Mouse (Mus musculus): Measurements from ENCODE around the gene 7530416G11Rik. TPM values are rescaled to one million over a fixed set of nuclear protein-coding genes. Genes with fewer than 3 reads are reported as not detected.

The 7530416G11Rik gene
- not detected for total RNA-seq (2021)

DNA sequence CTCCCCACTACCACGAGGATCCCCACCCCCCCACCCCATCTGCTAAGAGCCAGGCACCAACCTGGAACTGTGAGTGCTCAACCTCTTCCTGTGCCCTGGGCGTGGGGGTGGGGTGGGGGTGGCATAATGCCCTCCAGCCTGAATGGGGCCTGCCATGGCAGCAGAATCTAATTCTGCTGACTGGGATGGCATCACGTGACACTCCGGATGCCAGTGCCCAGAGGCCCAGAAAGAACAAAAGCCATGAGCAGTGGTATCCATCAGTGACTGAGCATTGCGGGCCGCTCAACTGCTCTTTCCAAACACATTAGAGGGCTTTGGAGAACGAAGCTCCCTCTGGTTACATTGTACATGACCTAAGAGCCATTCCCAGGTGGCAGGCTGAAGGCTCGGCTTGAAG, at the start of gene 7530416G11Rik:
7530416G11Rik (minus strand) TSS at position 101 of the 400 bp plus-strand sequence.
- DNase-seq (ENCODE audit: low spot score), result no peak
- intact Hi-C loops (cut with DNase I), result no loop called here

DNA sequence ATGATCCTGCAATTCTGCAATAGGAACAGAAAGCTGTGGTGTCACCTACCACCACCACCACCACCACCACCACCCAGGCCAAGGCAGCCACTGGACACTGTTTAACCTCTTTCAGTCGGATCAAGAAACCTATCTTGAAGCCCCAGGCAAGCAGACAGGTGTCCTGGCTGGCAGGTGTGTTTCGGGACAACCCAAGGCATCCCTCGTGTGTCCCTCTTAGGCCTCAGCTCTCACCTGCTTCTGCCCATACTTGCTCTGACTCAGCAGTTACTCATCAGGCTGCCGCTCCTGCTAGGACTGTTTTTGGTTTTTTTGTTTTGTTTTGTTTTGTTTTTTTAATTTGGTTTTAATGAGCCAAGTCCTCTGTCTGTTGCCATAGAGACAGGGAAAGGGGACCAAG, 43.5 kb upstream of the 7530416G11Rik start:
- no peak for DNase-seq (ENCODE audit: low spot score)
- intact Hi-C loops (cut with DNase I), result no loop called here

DNA sequence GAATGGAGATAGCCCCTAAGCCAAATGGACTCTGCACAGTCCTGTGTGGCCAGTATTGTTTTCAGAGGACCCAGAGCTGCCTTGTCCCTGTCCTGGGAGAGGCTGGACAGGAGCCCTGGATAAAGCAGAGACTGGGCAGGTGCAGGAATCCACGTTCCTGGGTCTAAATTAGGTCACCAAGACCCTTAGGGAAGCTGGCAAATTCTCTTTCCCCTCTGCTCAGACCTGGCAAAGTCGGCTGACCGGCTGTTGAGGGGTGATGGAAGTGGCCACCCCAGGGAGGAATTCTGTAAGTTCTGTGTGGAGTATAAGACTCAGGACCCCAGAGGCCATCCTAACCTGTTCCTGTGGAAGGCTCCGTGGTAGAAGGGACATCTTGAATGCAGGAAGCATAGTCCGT, 42.3 kb upstream of the 7530416G11Rik start:
- DNase-seq (ENCODE audit: low spot score), result no peak
- intact Hi-C loops (cut with DNase I), result no loop called here

DNA sequence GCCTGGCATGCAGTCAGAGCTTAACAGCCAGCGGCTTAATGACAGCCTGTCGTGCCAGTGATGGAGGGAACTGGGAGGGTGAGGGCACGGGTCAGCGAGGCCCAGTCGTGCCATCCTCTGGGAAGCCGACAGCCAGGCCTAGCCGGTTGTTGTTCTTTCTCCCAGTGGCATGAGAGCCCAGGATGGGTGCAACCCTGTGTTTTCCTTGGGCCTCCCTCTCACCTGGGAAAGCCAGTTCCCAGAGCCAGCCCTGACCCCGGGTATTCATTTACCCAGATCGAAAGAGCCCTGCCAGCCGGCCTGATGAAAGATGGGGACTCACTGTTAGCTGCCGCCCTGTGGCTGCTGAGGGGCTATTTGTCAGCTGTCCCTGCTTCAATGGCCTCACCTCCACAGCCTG, 35.1 kb upstream of the 7530416G11Rik start:
- no peak for DNase-seq (ENCODE audit: low spot score)
- intact Hi-C loops (cut with DNase I), result no loop called here

DNA sequence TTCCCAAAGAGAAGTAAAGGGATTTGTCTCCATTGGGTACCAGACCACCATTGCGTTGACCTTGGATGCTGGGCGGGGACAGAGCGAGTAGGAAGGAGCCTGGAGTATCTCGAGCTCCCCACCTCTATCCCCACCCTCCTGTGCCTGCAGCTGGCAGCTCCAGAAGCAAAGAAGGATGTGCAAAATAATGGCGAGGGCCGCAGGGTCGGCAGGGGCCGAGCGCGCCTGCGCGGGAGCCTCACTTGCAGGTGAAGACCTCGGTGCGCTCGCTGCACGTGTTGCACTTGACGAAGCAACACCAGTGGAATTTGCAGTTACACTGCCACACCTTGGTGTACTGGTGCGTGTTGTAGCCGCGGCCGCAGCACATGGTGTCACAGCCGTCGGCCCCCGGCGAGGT, 34.1 kb upstream of the 7530416G11Rik start:
- intact Hi-C loops (cut with DNase I), result no loop called here
- DNase-seq (ENCODE audit: low spot score), result no peak

DNA sequence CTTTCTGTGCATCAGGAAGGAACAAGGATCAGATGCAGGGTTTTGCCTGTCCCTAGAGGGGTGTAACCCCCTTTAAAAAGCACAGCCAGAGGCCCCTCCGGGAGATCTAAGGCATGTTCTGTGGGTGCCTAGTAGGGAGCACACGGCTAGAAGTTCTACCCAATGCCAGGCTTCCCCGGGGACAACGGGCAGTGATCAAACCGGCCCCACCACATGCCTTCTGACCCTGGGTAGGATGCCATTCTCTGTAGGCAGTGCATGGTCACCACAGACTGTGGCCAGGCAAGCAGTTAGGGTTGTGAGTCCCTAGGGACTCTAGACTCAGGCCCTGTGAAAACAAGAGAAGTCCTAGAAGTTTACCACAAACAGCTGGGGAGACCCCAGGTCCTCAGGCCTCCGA, 31.6 kb upstream of the 7530416G11Rik start:
- DNase-seq (ENCODE audit: low spot score), result no peak
- intact Hi-C loops (cut with DNase I), result no loop called here

DNA sequence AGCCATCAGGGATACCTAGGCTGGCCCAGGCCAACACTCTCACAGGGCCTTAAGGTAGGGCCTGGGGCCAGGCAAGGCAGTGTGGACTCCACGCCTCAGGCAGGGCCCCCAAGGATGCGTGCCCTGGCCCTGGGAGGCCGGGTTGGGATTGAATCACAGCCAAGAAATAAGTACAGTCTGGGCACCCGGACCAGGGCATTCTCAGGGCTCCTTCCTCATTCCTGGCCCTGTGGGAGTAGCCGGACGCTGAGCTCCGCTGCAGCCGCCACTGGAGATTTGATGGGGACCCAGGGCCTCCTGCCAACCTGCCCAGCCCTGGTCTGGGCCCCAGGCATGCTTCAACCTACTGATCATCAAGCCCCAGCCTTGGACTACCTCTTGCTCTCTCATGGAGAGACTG, 31.2 kb upstream of the 7530416G11Rik start:
- DNase-seq (ENCODE audit: low spot score), result no peak
- intact Hi-C loops (cut with DNase I), result no loop called here

DNA sequence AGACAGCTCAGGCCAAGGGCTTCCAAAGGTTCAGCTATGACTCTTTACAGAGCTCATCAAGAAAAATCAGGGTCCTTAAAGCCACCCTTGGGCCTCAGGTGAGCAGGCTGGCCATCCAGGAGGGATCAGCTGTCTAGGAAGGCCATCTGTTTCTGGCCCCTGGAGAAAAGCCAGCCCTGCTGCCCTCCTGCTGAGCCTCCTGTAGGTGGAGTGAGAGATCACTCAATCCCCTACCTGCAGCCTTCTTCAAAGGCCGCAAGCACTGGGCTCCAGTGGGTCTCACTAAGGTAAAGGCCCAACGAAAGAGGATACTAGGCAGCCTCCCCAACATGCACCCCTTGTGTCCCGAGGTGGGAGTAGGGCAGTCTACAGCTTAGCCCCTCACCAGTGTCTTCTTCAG, 29.0 kb upstream of the 7530416G11Rik start:
- DNase-seq (ENCODE audit: low spot score), result no peak
- intact Hi-C loops (cut with DNase I), result no loop called here

- intact Hi-C loops (cut with DNase I), result no loop called here
- DNase-seq (ENCODE audit: low spot score), result no peak
Observed at GRCm38 (mm10) chr15:85529911-85530310, 26.9 kb upstream of the 7530416G11Rik start.

GRCm38 (mm10) chr15:85524404-85524950, 21.4 kb upstream of the 7530416G11Rik start:
- intact Hi-C loops (cut with DNase I), result no loop called here
- no peak for DNase-seq (ENCODE audit: low spot score)

DNA sequence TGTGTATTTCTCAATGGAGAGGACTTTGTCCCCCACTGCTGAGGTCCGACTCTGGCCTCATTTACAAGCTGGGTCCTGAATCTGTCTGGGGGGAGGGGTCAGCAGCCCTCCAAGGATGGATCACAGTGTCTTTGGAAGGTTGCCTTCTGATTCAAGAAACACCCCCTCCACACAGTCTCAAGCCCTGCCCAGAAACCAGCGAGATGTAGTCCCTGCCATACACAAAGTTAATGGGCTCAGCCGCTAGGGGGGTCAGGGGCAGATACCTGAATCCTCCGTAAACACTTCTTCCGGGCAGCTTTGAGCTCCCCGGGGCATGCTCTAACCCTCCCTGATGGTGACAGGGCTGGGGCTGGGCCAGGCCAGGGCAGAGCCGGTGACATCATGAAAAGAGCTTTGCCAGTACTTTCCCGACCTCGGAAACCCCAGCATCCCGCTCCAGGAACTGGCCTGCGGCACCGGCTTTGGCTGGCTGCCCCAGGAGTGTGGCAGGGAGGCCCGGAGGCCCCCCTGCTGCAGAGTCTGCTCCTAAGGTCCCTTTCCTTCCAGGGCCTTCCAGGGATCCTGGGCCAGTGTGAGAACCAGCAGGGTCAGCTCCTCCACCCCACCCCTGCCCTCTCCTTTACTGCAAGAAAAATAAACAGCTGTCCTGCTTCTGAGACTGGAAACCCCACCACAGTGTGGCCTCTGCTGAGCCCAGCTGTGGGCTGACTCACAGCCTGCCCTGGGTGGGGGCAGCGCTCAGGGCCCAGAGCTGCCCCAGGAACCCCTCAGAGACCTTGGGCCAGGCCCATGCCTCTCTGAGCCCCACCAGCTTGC, 20.4 kb upstream of the 7530416G11Rik start:
- intact Hi-C loops (cut with DNase I), result no loop called here
- peak; percentile 66 for DNase-seq (ENCODE audit: low spot score)

DNA sequence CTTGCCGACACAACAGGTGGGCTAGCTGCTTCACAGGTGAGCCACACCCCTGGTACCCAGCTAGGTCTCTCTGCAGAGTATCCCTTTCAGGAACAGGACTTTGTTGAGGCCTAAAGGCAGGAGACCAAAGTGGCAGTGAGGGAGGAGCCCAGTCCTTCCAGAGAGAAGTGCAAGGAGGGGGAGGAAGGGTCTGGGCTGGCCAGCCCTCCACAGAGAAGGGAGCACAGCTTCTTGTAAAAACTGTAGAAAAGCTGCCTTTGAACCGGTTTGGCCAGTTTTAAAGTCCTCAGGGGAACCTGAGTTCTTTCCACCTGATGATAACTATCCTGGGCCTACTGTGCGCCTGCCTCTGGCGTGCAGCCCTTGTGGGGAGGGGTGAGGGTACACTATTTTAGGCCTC, 16.4 kb upstream of the 7530416G11Rik start:
- DNase-seq (ENCODE audit: low spot score), result no peak
- intact Hi-C loops (cut with DNase I), result no loop called here

- intact Hi-C loops (cut with DNase I), result no loop called here
- DNase-seq (ENCODE audit: low spot score), result no peak
Observed at GRCm38 (mm10) chr15:85507370-85508014, 4.5 kb upstream of the 7530416G11Rik start.

- intact Hi-C loops (cut with DNase I), result no loop called here
- DNase-seq (ENCODE audit: low spot score), result no peak
Observed at GRCm38 (mm10) chr15:85506680-85507079, 3.7 kb upstream of the 7530416G11Rik start.

GRCm38 (mm10) chr15:85505118-85505925, 2.3 kb upstream of the 7530416G11Rik start:
- intact Hi-C loops (cut with DNase I), result no loop called here
- DNase-seq (ENCODE audit: low spot score), result no peak

DNA sequence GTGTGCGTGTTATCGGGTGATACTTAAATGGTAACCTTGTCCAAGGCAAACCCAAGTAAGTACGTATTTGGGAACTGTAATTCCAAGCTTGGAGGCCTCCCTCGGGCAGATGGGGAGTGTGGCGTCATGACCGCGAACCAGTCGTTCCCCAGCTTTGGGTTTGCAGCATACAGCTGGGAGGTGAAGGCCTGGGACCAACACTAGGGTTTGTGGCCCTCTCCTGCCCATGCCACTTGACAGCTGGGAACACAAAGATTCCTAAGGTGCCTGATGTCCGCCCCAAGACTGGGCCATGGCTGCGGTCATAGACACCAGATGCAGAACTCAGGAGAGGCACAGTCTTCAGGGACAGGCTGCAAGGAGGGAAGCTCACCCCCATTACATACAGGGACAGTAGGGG, 2.8 kb downstream of the 7530416G11Rik start:
- intact Hi-C loops (cut with DNase I), result no loop called here
- no peak for DNase-seq (ENCODE audit: low spot score)

DNA sequence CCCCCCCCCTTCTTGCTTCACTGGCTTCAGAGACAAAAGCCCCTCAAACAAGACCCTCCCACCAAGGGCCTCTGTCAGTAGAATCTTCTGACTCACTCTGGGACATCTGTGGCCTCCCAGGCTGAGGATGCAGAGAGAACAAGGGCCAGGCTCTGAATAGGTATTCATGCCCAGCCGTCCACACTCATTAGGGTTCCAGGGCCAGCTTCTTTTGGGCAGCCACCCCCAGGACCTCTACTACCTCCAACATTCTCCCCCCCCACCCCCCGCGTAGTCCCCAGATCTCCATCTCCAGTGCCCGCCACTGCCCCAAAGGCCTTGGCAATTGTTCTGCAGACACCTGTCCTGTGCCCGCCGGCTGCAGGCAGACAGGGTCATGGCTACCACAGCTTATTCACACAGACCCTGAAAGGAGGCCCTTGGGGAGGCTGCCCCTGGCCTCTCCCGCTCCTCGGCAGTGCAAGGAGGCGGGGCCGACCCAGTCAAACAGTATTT, 5.0 kb downstream of the 7530416G11Rik start:
- intact Hi-C loops (cut with DNase I), result no loop called here
- DNase-seq (ENCODE audit: low spot score), result no peak

DNA sequence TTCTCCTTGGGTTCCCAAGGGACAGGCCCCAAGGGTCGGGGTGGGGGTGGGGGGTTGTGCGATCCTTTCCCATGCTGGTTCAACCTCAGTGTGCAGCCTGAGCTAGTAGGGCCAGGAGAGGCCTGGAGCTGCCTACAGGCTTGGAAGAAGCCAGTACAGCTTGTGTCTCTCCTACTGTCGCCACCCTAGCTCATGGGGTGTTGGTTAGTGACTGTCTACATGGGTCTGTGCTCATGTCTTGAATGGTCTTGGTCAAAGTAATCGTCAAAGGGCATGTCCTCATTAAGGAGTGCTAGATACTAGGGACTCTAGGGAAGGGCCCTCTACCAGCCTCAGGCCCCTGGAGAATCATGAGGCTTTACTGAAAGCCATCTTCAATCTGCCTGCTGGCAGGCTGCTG, 5.5 kb downstream of the 7530416G11Rik start:
- intact Hi-C loops (cut with DNase I), result no loop called here
- no peak for DNase-seq (ENCODE audit: low spot score)

- intact Hi-C loops (cut with DNase I), result no loop called here
- no peak for DNase-seq (ENCODE audit: low spot score)
Observed at GRCm38 (mm10) chr15:85494163-85494621, 8.8 kb downstream of the 7530416G11Rik start.

GRCm38 (mm10) chr15:85489751-85490150, 13.3 kb downstream of the 7530416G11Rik start:
- no peak for DNase-seq (ENCODE audit: low spot score)
- intact Hi-C loops (cut with DNase I), result no loop called here

Data from heart, postnatal 25 days (tissue).